Mouse (Mus musculus): ENCODE results near the gene Rnf144b. TPM values are rescaled to one million over a fixed set of nuclear protein-coding genes. Genes with fewer than 3 reads are reported as not detected.

Gene Rnf144b
- total RNA-seq, 2 experiments from 2014 or later = 9.8 to 10.7 TPM

Other genes starting within 250 kb of the Rnf144b start
- gene Kif13a, start 192.8 kb upstream of the Rnf144b start, total RNA-seq (2021) = 10 to 100 TPM; 17.5 to 21.9 TPM
- 10 to 100 TPM; 17.4 to 20.6 TPM for gene Nhlrc1, start 107.8 kb upstream of the Rnf144b start, total RNA-seq (2021)
- 1 to 10 TPM; 7.8 to 8.2 TPM for gene Kdm1b, start 79.2 kb upstream of the Rnf144b start, total RNA-seq (2021)
- gene Tpmt, start 77.9 kb upstream of the Rnf144b start, total RNA-seq (2021) = 10 to 100 TPM in 1 of 2 experiments, 1 to 10 TPM in 1; 8.4 to 10.1 TPM
- gene Dek, start 16.5 kb upstream of the Rnf144b start, total RNA-seq (2021) = 10 to 100 TPM; 42.1 to 45.6 TPM

Measured in layer of hippocampus, postnatal 25 days (tissue).